Mouse (Mus musculus): Measurements from ENCODE around the gene Gdpd5. TPM values are rescaled to one million over a fixed set of nuclear protein-coding genes. Genes with fewer than 3 reads are reported as not detected.

The Gdpd5 gene
- polyA plus RNA-seq, 1 experiment from 2014 or later: 13.9 TPM

DNA sequence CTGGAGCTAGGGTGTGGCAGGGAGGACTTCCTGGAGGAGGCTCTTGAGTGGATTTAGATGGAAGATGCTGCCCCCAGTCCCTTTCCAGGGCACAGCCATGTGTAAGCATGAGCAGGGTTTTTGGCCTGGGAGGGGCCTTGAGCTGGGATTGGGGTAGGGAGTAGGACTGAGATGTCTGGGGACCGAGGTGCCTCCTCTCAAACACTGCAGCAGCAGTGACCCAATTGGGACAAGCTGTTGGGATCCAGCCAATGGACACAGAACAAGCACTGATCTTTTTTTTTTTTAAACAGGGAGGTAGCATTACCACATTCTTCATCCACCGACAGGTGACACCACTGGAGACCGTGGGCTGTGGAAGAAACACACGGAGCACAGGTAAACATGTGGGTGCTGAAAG, 5.6 kb downstream of the Gdpd5 start:
- no peak for TF ChIP-seq CTCF (IDR thresholded peaks at IDR 0.05)
- no peak for DNase-seq (ENCODE audit: low read depth, low spot score)
- H3K27me3 ChIP-seq: no peaks in the 10 kb centered on the region
- in situ Hi-C loops (cut with MboI; ENCODE audit: low pct_unique_long_range_greater_than_20kb): no loop called here
- POLR2A ChIA-PET: no interaction called here
- CTCF ChIA-PET: interaction anchor here (1.2 to 1.4 kb wide), 2 partner anchors 11 to 15 kb away, joined by 3 to 4 read pairs; no protein-coding TSS in a partner anchor
- ATAC-seq: no peak

DNA sequence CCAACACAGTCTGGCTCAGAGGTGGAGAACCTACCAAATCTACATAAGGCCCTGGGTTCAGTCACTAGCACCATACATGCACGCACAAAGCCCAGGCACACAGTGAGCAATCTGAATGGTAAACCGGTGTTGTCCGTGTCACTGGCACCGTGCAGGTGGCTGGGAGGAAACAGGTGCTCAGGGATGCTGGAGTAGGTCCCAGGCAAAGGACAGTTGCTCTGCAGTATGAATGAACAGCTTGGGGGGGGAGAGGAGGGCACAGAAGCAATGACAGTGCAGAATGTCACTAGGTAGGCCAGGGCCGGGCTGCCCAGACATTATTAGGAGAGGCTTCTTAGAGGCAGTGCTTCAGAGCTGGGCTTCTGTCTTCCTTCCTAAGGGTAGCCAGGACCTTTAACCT, 6.1 kb downstream of the Gdpd5 start:
- ChIA-PET POLR2A (no interaction called here), CTCF (interaction anchor here (1.2 kb wide), 1 partner anchor 15 kb away, joined by 4 read pairs; no protein-coding TSS in a partner anchor)
- no peaks in the 10 kb centered on the region for H3K27me3 ChIP-seq
- no peak for ATAC-seq
- no peak for TF ChIP-seq CTCF (IDR thresholded peaks at IDR 0.05)
- no peak for DNase-seq (ENCODE audit: low read depth, low spot score)
- in situ Hi-C loops (cut with MboI; ENCODE audit: low pct_unique_long_range_greater_than_20kb): no loop called here

DNA sequence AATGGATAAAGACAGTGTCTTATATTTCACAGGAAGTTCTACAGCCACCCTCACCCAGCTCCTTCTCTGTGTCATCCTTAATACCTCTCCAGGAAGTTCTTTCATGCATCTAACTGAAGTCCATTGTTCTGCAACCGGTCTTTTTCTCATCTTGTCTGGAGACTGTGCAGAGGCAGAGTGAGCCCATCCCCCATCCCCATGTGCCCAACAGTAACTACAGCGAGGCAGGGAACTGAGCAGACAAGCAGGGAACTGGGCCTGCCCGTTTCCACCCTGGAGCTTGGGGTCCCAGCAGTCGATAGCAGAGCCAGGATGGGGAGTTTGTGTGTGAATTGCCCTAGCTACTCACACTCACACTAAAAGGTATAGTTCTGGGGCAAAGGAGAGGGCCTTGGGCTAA, 9.3 kb downstream of the Gdpd5 start:
- no peak for TF ChIP-seq CTCF (IDR thresholded peaks at IDR 0.05)
- in situ Hi-C loops (cut with MboI; ENCODE audit: low pct_unique_long_range_greater_than_20kb): no loop called here
- ChIA-PET POLR2A (no interaction called here), CTCF (no interaction called here)
- H3K27me3 ChIP-seq: no peaks in the 10 kb centered on the region
- no peak for ATAC-seq
- DNase-seq (ENCODE audit: low read depth, low spot score): no peak

DNA sequence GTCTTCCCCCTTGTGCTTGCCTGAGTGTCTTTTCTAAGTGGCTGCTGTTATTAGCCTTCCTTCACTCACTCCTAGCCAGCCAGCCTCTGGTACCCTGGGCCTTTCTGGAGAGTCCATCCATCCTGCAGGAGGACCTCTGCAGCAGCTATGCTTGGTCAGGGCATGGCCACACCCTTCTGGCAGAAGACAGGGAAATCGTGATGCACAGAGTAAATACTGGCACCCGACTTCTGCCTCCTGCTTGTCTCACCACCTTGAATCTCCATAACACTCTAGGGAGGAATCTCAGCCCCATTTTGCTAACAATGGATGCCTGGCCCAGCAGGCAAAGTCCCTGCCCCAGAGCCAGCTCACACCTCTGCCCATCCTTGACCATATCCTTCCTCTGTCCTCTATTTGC, 11.5 kb downstream of the Gdpd5 start:
- ATAC-seq (no peak), DNase-seq (ENCODE audit: low read depth, low spot score) (no peak)
- H3K27me3 ChIP-seq: no peaks in the 10 kb centered on the region
- no peak for TF ChIP-seq CTCF (IDR thresholded peaks at IDR 0.05)
- CTCF ChIA-PET: interaction anchor here (0.6 kb wide), 1 partner anchor 107 kb away, joined by 3 read pairs; no protein-coding TSS in a partner anchor
- POLR2A ChIA-PET: no interaction called here
- in situ Hi-C loops (cut with MboI; ENCODE audit: low pct_unique_long_range_greater_than_20kb): no loop called here

DNA sequence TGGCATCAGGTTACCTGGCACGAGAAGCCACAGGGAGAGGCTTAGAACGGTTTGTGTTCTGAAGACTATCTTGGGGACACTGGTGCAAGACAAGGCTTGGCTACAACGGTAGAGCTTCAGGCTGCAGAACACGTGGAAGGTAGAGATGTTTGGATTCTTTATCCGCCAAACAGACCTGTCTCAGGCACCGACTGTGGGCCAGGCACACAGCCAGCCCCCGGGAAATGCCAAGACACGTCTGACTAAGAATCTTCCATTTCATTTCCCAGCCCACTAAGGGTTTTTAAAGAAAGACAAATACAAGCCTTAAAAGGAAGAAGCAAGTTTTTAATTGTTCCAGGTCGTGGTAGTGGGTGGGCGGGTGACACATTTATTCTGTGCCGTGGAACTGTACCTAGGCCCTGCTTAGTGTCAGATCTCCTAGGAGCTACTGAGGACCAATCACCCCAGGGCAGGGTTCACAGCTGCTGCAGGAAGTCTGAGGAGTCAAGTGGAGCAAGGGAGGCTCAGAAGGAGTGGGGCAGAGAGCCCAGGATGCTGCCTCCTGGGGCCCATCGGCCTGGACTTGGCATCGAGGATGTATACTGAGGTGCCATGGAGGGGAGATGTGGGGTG, 12.6 kb downstream of the Gdpd5 start:
- ATAC-seq (no peak), DNase-seq (ENCODE audit: low read depth, low spot score) (no peak)
- H3K27me3 ChIP-seq: no peaks in the 10 kb centered on the region
- ChIA-PET CTCF (no interaction called here), POLR2A (interaction anchor here (0.7 to 1.5 kb wide), 2 partner anchors 12 to 41 kb away, joined by 3 read pairs; partner anchors contain the start of gene Gdpd5)
- in situ Hi-C loops (cut with MboI; ENCODE audit: low pct_unique_long_range_greater_than_20kb): no loop called here
- TF ChIP-seq CTCF (IDR thresholded peaks at IDR 0.05): no peak

DNA sequence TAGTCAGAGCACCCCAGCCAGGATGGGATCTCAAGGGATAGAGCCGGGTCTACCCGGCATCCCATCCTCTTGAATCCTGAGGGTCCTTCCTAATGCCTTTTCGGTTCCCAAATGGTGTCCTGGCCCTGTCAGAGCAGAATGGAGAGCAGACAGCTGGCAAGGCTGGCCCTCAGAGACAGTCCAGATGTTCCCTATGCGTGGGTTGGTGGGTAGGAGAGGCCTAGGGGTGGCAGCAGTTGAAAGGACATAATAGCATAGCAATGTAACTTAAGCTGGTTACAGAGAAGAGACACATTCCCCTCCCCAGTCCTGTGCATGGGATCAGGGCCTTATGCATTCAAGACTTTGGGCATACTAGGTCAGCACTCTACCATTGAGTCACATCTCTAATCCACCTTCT, 14.2 kb downstream of the Gdpd5 start:
- in situ Hi-C loops (cut with MboI; ENCODE audit: low pct_unique_long_range_greater_than_20kb): no loop called here
- DNase-seq (ENCODE audit: low read depth, low spot score) (no peak), ATAC-seq (no peak)
- ChIA-PET POLR2A (interaction anchor here (1.3 kb wide), 1 partner anchor 12 kb away, joined by 3 read pairs; no protein-coding TSS in a partner anchor), CTCF (no interaction called here)
- TF ChIP-seq CTCF (IDR thresholded peaks at IDR 0.05): no peak
- H3K27me3 ChIP-seq: no peaks in the 10 kb centered on the region

DNA sequence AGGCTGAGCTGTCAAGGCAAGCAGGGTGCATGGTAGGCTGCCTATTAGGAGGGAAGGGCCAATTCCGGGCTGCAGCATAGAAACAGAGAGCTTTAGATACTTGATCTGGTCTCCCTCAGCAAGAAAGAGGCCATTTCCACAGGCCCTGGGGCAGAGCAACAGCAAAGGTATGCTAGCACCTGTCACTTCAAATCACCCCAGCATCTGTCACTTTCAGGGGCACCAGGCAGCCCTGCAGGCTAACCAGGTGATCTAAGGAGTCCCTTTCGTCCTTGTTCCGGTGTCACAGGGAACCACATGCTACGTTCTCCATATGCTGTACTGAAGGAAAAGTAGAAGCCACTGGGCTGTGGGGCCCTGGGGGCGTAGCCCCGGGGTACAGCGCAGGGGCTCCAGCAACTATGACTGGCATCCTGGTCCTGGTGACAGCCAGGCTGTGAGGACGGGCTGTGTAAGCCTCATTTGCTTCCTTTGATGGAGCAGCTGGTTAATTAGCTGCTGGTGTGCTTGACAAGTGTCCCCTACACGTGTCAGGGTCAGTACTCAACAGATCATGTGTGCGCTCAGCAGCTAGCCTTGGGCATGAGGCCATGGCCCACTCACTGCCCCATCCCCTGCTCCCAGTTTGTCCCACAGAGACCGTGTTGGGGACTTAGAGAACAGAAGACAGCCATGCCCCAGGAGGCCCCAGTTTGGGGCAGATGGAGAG, 14.8 kb downstream of the Gdpd5 start:
- ChIA-PET CTCF (no interaction called here), POLR2A (interaction anchor here (1.3 kb wide), 1 partner anchor 12 kb away, joined by 3 read pairs; no protein-coding TSS in a partner anchor)
- in situ Hi-C loops (cut with MboI; ENCODE audit: low pct_unique_long_range_greater_than_20kb): no loop called here
- H3K27me3 ChIP-seq: no peaks in the 10 kb centered on the region
- no peak for ATAC-seq
- TF ChIP-seq CTCF (IDR thresholded peaks at IDR 0.05): no peak
- DNase-seq (ENCODE audit: low read depth, low spot score): no peak

DNA sequence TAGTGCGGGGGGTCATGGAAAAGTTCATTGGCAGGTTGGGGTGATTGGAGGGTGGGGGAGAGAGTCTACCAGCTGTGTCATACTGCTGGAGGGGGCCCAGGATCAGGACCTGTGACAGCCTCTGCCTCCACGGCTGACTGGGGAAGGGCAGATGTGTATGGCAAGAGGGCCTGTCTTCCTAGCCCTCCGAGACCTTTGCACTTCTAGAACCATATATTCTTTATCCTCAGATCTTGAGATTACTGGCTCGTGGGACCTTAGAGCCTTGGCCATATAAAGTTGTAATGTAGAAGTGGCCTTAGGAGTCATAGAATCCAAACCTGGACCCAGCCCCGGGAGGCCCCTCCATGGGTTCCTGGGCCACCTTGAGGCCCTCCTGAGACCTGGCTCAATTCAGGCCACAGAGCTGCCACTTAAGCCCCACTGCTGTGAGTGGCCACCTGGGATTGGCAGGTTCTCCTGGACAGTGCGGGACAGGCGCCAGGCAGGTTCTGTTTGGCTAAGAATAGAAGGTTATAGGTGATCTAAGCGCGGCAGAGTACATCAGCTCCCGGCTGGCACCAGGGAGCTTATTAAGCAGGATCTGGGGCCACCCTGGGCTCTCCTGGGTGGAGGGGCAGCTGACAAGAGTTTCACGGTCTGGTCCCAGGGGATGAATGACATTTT, 15.9 kb downstream of the Gdpd5 start:
- H3K27me3 ChIP-seq: no peaks in the 10 kb centered on the region
- in situ Hi-C loops (cut with MboI; ENCODE audit: low pct_unique_long_range_greater_than_20kb): no loop called here
- ChIA-PET CTCF (no interaction called here), POLR2A (no interaction called here)
- ATAC-seq: no peak
- no peak for TF ChIP-seq CTCF (IDR thresholded peaks at IDR 0.05)
- no peak for DNase-seq (ENCODE audit: low read depth, low spot score)

DNA sequence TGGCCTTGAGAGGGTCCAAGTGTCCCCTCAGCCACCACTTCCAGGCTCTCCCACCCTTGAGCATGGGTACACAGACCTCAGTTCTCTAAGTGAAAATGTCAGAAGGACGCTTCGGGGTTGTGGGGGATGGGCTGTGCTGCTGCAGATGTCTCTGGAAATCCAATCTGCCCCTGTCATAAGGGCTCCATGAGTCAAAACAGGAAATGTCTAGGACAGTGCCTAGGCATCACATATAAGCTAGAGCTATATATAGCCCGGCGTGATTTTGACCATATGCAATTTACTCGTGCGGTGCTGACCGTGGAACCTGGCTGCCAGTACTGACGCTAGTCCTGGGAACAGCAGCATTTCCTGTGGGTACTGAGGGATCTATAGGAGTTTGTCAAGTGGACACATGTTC, 20.2 kb downstream of the Gdpd5 start:
- ATAC-seq: no peak
- no peak for DNase-seq (ENCODE audit: low read depth, low spot score)
- in situ Hi-C loops (cut with MboI; ENCODE audit: low pct_unique_long_range_greater_than_20kb): no loop called here
- ChIA-PET CTCF (interaction anchor here (1.4 to 1.5 kb wide), 2 partner anchors 14 to 19 kb away, joined by 3 to 4 read pairs; no protein-coding TSS in a partner anchor), POLR2A (no interaction called here)
- no peaks in the 10 kb centered on the region for H3K27me3 ChIP-seq
- TF ChIP-seq CTCF (IDR thresholded peaks at IDR 0.05): no peak

DNA sequence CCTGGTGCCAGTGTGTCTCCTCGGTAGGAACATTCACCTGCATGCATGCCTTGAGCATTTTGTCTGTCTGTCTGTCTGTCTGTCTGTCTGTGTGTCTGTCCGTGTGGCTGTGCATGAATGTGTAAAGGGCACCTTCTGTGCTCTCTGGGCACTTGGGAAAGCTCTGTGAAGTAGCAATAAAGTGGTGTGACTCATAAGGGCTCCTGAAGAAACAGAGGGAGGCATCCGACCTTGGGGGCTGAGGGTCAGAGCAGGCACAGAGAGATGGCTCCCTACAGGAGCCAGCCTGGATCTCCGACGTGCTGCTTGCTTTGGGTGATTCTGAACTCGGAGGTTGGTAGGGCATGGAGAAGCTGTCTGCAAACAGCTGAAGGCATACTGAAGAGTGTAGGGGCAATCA, 21.3 kb downstream of the Gdpd5 start:
- CTCF ChIA-PET: interaction anchor here (1.4 to 1.5 kb wide), 2 partner anchors 15 to 18 kb away, joined by 3 to 4 read pairs; no protein-coding TSS in a partner anchor
- no peaks in the 10 kb centered on the region for H3K27me3 ChIP-seq
- no peak for ATAC-seq
- in situ Hi-C loops (cut with MboI; ENCODE audit: low pct_unique_long_range_greater_than_20kb): no loop called here
- POLR2A ChIA-PET: no interaction called here
- no peak for TF ChIP-seq CTCF (IDR thresholded peaks at IDR 0.05)
- no peak for DNase-seq (ENCODE audit: low read depth, low spot score)

DNA sequence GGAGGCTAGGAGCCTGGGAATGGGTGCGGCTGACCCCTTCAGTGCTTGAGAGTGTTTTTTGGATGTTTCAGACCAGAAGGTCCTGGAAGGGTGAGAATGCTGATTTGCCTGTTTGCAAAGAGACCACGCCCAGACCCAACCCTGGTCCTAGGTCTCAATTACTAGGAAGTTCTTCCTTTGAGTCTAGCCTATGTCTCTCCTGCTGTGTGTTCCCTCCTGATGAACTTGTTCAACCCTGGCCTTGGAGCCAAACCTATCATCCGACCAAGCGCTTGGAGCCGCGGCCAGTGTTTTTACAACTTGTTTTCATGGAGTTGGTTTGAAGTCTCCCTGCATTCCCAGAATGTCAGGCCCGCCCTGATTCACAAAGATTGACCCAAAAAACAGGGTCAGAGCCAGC, 22.0 kb downstream of the Gdpd5 start:
- no peak for TF ChIP-seq CTCF (IDR thresholded peaks at IDR 0.05)
- in situ Hi-C loops (cut with MboI; ENCODE audit: low pct_unique_long_range_greater_than_20kb): no loop called here
- no peaks in the 10 kb centered on the region for H3K27me3 ChIP-seq
- CTCF ChIA-PET: no interaction called here
- DNase-seq (ENCODE audit: low read depth, low spot score): no peak
- ATAC-seq: no peak
- POLR2A ChIA-PET: no interaction called here

All from Patski (cell line).